Mouse (Mus musculus): ENCODE measurements at regions not wholly inside any gene's neighbourhood (a gene's known extent, or its start where the extent isn't known, plus 50 kb on each side); places are given as distances from the start of the nearest gene placed in this dataset.

DNA sequence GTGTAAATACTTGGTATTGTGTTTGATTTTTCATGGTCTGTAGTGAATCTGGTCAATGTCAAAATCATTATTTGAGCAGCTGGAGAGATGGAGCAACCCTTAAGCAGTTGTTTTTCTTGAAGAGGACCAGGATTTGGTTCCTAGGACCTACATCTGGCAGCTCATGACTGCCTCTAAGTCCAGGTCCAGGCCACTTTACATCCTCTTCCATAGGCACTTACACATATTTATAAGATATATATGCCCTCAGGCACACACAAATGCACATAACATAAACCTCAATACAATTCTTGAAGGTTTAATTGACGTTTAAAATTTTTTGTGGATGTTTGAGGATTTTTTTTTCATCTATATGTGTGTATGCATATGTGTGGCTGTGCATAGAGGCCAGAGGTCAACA, 96.8 kb upstream of the Fam240b start:
- 40% methylated on average over 1 of the region's 1 CpGs for WGBS
- DNase-seq (ENCODE audit: low spot score) (no peak), ATAC-seq (replicated peaks; ENCODE audit: low FRiP score, low read depth) (no peak)
- Histone ChIP-seq H3K4me2 (ENCODE audit: low read length) (no peak overlapping the region), H3K4me1 (replicated peaks; ENCODE audit: insufficient read depth, low read length) (no peaks in the 10 kb centered on the region), H3K27ac (no peak overlapping the region), H3K36me3 (ENCODE audit: insufficient read depth, low read length) (no peaks in the 10 kb centered on the region), H3K9ac (ENCODE audit: low read depth, low read length) (no peak overlapping the region), H3K9me3 (replicated peaks; ENCODE audit: low read length) (no peaks in the 10 kb centered on the region), H3K4me3 (replicated peaks; ENCODE audit: low read depth, low read length) (no peak overlapping the region), H3K27me3 (ENCODE audit: insufficient read depth, low read length) (no peaks in the 10 kb centered on the region)
- TF ChIP-seq CTCF (IDR thresholded peaks at IDR 0.05; ENCODE audit: low read depth) = no peak

DNA sequence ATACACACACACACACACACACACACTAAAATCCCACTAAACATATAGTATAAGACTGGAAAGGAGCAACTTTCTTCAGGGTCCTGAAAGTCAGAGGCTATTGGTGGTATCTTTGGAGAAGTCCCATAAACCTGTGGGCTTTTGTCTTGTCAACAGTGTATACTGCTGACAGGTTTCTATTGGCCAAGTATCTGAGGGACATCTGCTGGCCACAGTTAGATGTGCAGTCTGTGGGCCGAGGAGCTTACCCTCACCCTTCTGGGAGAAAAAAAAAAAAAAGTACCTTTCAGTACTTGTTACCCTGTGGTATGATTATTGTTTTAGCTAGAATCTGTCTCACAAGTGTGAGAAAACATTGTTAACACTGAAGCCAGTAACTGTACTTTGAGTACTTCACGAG, 76.1 kb upstream of the Fam240b start:
- Histone ChIP-seq H3K9ac (ENCODE audit: low read depth, low read length) (no peak overlapping the region), H3K27me3 (ENCODE audit: insufficient read depth, low read length) (no peaks in the 10 kb centered on the region), H3K4me1 (replicated peaks; ENCODE audit: insufficient read depth, low read length) (no peaks in the 10 kb centered on the region), H3K9me3 (replicated peaks; ENCODE audit: low read length) (no peaks in the 10 kb centered on the region), H3K27ac (no peak overlapping the region), H3K4me2 (ENCODE audit: low read length) (no peak overlapping the region), H3K4me3 (replicated peaks; ENCODE audit: low read depth, low read length) (no peak overlapping the region), H3K36me3 (ENCODE audit: insufficient read depth, low read length) (no peaks in the 10 kb centered on the region)
- ATAC-seq (replicated peaks; ENCODE audit: low FRiP score, low read depth) = 0 out of 2 replicates have a peak, but pooled peaks have one; percentile 52
- peak; percentile 30 for DNase-seq (ENCODE audit: low spot score)
- peak; percentile 59; the same call in 1 of the 2 replicates for TF ChIP-seq CTCF (IDR thresholded peaks at IDR 0.05; ENCODE audit: low read depth)
- 48% methylated on average over 2 of the region's 2 CpGs for WGBS

DNA sequence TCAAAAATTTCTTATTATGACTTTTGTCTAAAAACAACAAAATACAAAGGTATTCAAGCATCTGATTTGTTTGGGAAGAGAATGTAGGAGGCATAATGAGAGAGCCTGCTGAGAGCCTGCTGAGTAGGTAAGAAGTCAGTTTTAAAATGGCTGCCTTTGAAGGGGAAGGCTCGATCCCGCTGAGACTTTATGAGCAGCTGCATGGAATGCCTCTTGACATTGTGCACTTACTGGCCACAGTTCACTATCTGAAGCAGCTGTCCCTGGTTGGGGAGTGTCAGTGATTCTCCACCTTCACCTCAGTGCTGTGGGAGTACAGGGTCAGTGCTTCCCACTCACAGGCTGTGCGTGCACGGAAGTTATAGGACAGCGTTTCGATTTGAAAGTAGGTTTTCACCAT, 71.3 kb upstream of the Fam240b start:
- no peak for ATAC-seq (replicated peaks; ENCODE audit: low FRiP score, low read depth)
- no peak overlapping the region for H3K9ac ChIP-seq (ENCODE audit: low read depth, low read length)
- H3K4me3 ChIP-seq (replicated peaks; ENCODE audit: low read depth, low read length) = no peak overlapping the region
- whole genome bisulfite sequencing = 48% methylated on average over 6 of the region's 6 CpGs
- DNase-seq (ENCODE audit: low spot score) = no peak
- no peak overlapping the region for H3K4me2 ChIP-seq (ENCODE audit: low read length)
- no peak for TF ChIP-seq CTCF (IDR thresholded peaks at IDR 0.05; ENCODE audit: low read depth)
- no peaks in the 10 kb centered on the region; the same call in 1 of the 2 replicates for H3K9me3 ChIP-seq (replicated peaks; ENCODE audit: low read length)
- no peaks in the 10 kb centered on the region for H3K27me3 ChIP-seq (ENCODE audit: insufficient read depth, low read length)
- no peaks in the 10 kb centered on the region for H3K4me1 ChIP-seq (replicated peaks; ENCODE audit: insufficient read depth, low read length)
- H3K36me3 ChIP-seq (ENCODE audit: insufficient read depth, low read length) = no peaks in the 10 kb centered on the region
- no peak overlapping the region for H3K27ac ChIP-seq

DNA sequence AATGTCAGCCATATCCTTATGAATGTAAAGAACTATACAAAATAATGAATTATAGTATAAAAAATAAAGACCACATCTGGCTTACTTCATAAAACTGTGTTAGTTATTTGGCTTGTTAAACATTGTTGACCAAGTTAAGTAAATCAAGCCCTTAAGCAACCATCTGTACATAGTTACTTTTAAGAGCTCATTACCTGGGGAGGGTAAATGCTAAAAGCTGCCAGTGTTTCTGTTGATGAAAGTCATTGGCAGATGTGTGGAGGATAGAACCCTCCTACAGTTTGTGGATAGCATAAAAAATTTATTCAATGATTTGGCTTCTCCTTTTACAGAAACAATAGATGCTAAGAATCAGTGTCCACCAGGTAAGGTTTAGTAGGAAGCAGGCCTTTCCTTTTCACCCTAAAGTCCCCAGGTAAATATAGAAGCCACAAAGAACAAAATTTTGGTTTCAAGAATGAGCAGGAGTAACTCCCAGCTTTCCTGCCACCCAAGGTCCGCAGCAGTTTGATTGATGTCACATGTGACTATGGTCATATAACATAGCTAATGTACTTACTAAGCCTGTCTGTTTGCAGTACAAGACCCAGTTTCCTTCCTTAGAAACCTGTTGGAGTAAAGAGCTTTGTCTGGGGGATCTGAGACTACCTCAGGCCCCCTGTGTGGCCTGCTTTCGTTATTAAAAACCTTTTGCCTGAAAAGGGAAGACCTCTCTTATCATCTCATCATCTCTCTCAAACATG, 69.5 kb upstream of the Fam240b start:
- no peaks in the 10 kb centered on the region; the same call in 1 of the 2 replicates for H3K9me3 ChIP-seq (replicated peaks; ENCODE audit: low read length)
- H3K9ac ChIP-seq (ENCODE audit: low read depth, low read length) = no peak overlapping the region
- 65% methylated on average over 2 of the region's 2 CpGs for WGBS
- DNase-seq (ENCODE audit: low spot score) (no peak), ATAC-seq (replicated peaks; ENCODE audit: low FRiP score, low read depth) (no peak)
- H3K4me3 ChIP-seq (replicated peaks; ENCODE audit: low read depth, low read length) = no peak overlapping the region
- H3K4me2 ChIP-seq (ENCODE audit: low read length) = no peak overlapping the region
- no peaks in the 10 kb centered on the region for H3K36me3 ChIP-seq (ENCODE audit: insufficient read depth, low read length)
- H3K4me1 ChIP-seq (replicated peaks; ENCODE audit: insufficient read depth, low read length) = no peaks in the 10 kb centered on the region
- no peak for TF ChIP-seq CTCF (IDR thresholded peaks at IDR 0.05; ENCODE audit: low read depth)
- no peaks in the 10 kb centered on the region for H3K27me3 ChIP-seq (ENCODE audit: insufficient read depth, low read length)
- no peak overlapping the region for H3K27ac ChIP-seq

DNA sequence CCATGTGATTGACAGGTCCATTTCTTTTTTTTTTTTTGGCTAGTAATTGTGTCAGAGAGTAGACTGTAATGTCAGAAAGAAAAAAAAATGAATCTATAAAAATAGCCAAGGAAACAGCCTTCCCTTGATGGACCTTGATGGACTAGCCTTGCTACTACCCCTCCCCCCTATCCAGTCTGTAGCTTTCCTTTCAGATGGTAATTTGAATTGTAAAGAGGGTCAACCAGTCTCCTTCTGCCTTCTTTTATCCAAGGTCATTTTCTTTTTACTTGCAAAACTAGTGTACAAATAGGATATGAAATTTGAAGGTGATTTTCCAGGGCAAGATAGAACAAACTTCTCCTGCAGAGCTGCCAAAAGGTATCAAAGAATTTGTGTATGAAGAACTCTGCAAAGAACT, 68.2 kb upstream of the Fam240b start:
- TF ChIP-seq CTCF (IDR thresholded peaks at IDR 0.05; ENCODE audit: low read depth) = no peak
- ATAC-seq (replicated peaks; ENCODE audit: low FRiP score, low read depth) (no peak), DNase-seq (ENCODE audit: low spot score) (no peak)
- Histone ChIP-seq H3K4me1 (replicated peaks; ENCODE audit: insufficient read depth, low read length) (no peaks in the 10 kb centered on the region), H3K9ac (ENCODE audit: low read depth, low read length) (no peak overlapping the region), H3K4me3 (replicated peaks; ENCODE audit: low read depth, low read length) (no peak overlapping the region), H3K27me3 (ENCODE audit: insufficient read depth, low read length) (no peaks in the 10 kb centered on the region), H3K36me3 (ENCODE audit: insufficient read depth, low read length) (no peaks in the 10 kb centered on the region), H3K9me3 (replicated peaks; ENCODE audit: low read length) (no peaks in the 10 kb centered on the region; the same call in 1 of the 2 replicates), H3K27ac (no peak overlapping the region), H3K4me2 (ENCODE audit: low read length) (no peak overlapping the region)

Measured in kidney, postnatal 0 days (tissue).